Comparison of ENCODE assay signal across 7 mouse cellular contexts in genomic region chr4:40239409-40240271, GRCm38 (mm10). TPM values are rescaled to one million over a fixed set of nuclear protein-coding genes. Genes with fewer than 3 reads are reported as not detected.
A peak's percentile ranks its signal among the peaks of the same experiment; 100 is the strongest.
DNase-seq lines count a peak whose midpoint lies in the region; ATAC-seq and TF ChIP-seq lines count a peak whose summit lies in the region.

TSS of gene Ddx58 (minus strand) at chr4:40239828.

- H3K4me3 ChIP-seq in G1E (ENCODE audit: low read depth, low read length), result peak within 1 kb of the TSS; percentile 71
- H3K4me3 ChIP-seq in erythroblast, embryonic 14.5 days (replicated peaks), result peak within 1 kb of the TSS; percentile 63
- peak within 1 kb of the TSS; percentile 64 for H3K4me3 ChIP-seq in stomach, embryonic 15.5 days (replicated peaks)

- H3K9ac ChIP-seq in stomach, embryonic 15.5 days, result peak within 1 kb of the TSS; percentile 39; the same call in 1 of the 2 replicates

- WGBS in large intestine, adult 2 months, result 2% methylated on average over 35 of the region's 35 CpGs
- WGBS in stomach, embryonic 15.5 days, result 3% methylated on average over 35 of the region's 35 CpGs

- H3K36me3 ChIP-seq in G1E (replicated peaks), result peaks cover 2% of the 10 kb centered on the region
- H3K36me3 ChIP-seq in erythroblast, embryonic 14.5 days (ENCODE audit: control insufficient read depth), result no peaks in the 10 kb centered on the region
- no peaks in the 10 kb centered on the region for H3K36me3 ChIP-seq in stomach, embryonic 15.5 days

- DNase-seq in G1E (ENCODE audit: low spot score), result peak; percentile 16
- peak; percentile 18 for DNase-seq in adrenal gland, adult 8-10 months
- DNase-seq in heart, postnatal 25 days (ENCODE audit: low spot score), result peak; percentile 15
- no peak for DNase-seq in large intestine, adult 2 months (ENCODE audit: low read depth, low spot score)
- DNase-seq in mesoderm, embryonic 11.5 days (ENCODE audit: low read depth, low spot score), result peak; percentile 37

- H3K4me1 ChIP-seq in G1E (ENCODE audit: insufficient read depth, low read depth, low read length), result peaks cover 27% of the 10 kb centered on the region
- H3K4me1 ChIP-seq in erythroblast, embryonic 14.5 days (ENCODE audit: control insufficient read depth), result peaks cover 12% of the 10 kb centered on the region
- H3K4me1 ChIP-seq in stomach, embryonic 15.5 days, result no peaks in the 10 kb centered on the region

- H3K4me2 ChIP-seq in stomach, embryonic 15.5 days, result peak within 1 kb of the TSS; percentile 75

- no peak for TF ChIP-seq CTCF in G1E (IDR thresholded peaks at IDR 0.05; ENCODE audit: low read depth, low read length)

- H3K27me3 ChIP-seq in G1E (ENCODE audit: insufficient read depth, low read length), result peaks cover 7% of the 10 kb centered on the region; the same call in 1 of the 2 replicates
- H3K27me3 ChIP-seq in erythroblast, embryonic 14.5 days (ENCODE audit: control insufficient read depth), result peaks cover 5% of the 10 kb centered on the region
- no peaks in the 10 kb centered on the region for H3K27me3 ChIP-seq in stomach, embryonic 15.5 days (replicated peaks)

- no peak for ATAC-seq in G1E (ENCODE audit: extremely low read depth, insufficient number of reproducible peaks, low FRiP score, poor library complexity, severe bottlenecking)
- peak; percentile 74 for ATAC-seq in stomach, embryonic 15.5 days (ENCODE audit: insufficient read depth, low FRiP score, low read depth)

- intact Hi-C loops in heart, postnatal 25 days (cut with DNase I), result loop anchor here (2.0 kb wide), 1 partner anchor 29 kb away; the partner anchor contains the start of genes Smim27 and Topors

- H3K27ac ChIP-seq in stomach, embryonic 15.5 days, result peak within 1 kb of the TSS; percentile 86

- no peaks in the 10 kb centered on the region for H3K9me3 ChIP-seq in G1E (replicated peaks)
- H3K9me3 ChIP-seq in erythroblast, embryonic 14.5 days (ENCODE audit: control insufficient read depth, low read length), result no peaks in the 10 kb centered on the region
- no peaks in the 10 kb centered on the region for H3K9me3 ChIP-seq in stomach, embryonic 15.5 days

RNA-seq across cellular contexts. Expression of gene Ddx58, which starts in this region (rescaled TPM):
- total RNA-seq in G1E (2014; fragmentation: Nextera tagmentation) (26.6 and 29.2 TPM in 2 replicates), G1E (2017) (14.1 and 16.1 TPM in 2 replicates)
- 0.43 and 0.68 TPM in 2 replicates for polyA plus RNA-seq in G1E (2012)
- total RNA-seq in adrenal gland, adult 8-10 months (2022), result 10 to 100 TPM; 34.0 to 40.5 (median 37.5) TPM
- polyA plus RNA-seq in erythroblast, embryonic 14.5 days (2012), result 0.01 TPM in 1 of 2 replicates, not detected in the other
- 1 to 10 TPM; 7.8 to 7.9 TPM for total RNA-seq in heart, postnatal 25 days (2021)
- polyA plus RNA-seq in large intestine, adult 2 months (2012; rRNA removed), result 13.5 and 23.6 TPM in 2 replicates
- 13.2 and 13.6 TPM in 2 replicates for polyA plus RNA-seq in stomach, embryonic 15.5 days (2015; fragmentation: Nextera tagmentation; extraction: Ambion mirVana)
